Mouse (Mus musculus) neural tube, embryonic 13.5 days (tissue): ENCODE results near the gene Inpp5d. TPM values are rescaled to one million over a fixed set of nuclear protein-coding genes. Genes with fewer than 3 reads are reported as not detected.

Experiments
- ATAC-seq: fragments of 200-750 bp; cut with Nextera tagmentation; 2 replicates; pipeline ENCODE4 v1.8.0; 2017; ENCODE audit warnings: low read depth, mild to moderate bottlenecking, moderate TSS enrichment, moderate library complexity
- H3K27ac ChIP-seq: fragments of 300-500 bp; sonication (generic); replicated peaks from 2 replicates; pipeline ENCODE4 v1.5.1; 2015; ENCODE audit warnings: moderate library complexity, mild to moderate bottlenecking, inconsistent platforms
- H3K27me3 ChIP-seq: fragments of 300-500 bp; sonication (generic); 2 replicates; pipeline ENCODE4 v1.6.1; 2015; ENCODE audit warnings: mild to moderate bottlenecking, inconsistent platforms
- H3K36me3 ChIP-seq: fragments of 300-500 bp; sonication (generic); 2 replicates; pipeline ENCODE4 v1.6.1; 2015; ENCODE audit warnings: mild to moderate bottlenecking, inconsistent platforms
- H3K4me1 ChIP-seq: fragments of 300-500 bp; sonication (generic); replicated peaks from 2 replicates; pipeline ENCODE4 v1.6.1; 2015; ENCODE audit warnings: inconsistent platforms
- H3K4me2 ChIP-seq: fragments of 300-500 bp; sonication (generic); 2 replicates; pipeline ENCODE4 v1.6.1; 2015; ENCODE audit warnings: inconsistent platforms, mild to moderate bottlenecking, moderate library complexity
- H3K4me3 ChIP-seq: fragments of 300-500 bp; sonication (generic); 2 replicates; pipeline ENCODE4 v1.5.1; 2015; ENCODE audit warnings: mild to moderate bottlenecking, inconsistent platforms
- H3K9ac ChIP-seq: fragments of 300-500 bp; sonication (generic); 2 replicates; pipeline ENCODE4 v1.6.1; 2015; ENCODE audit warnings: moderate library complexity, mild to moderate bottlenecking, inconsistent platforms
- H3K9me3 ChIP-seq: fragments of 300-500 bp; sonication (generic); 2 replicates; pipeline ENCODE4 v1.6.1; 2016; ENCODE audit warnings: inconsistent platforms
- WGBS: fragments of 180-500 bp; shearing (Covaris S2); methylation state at CpG from one replicate; pipeline ENCODE4 v1.1.7; 2015; 5-methylcytosine and 5-hydroxymethylcytosine counted together
- polyA plus RNA-seq: library from polyadenylated mRNA; unstranded; fragments of >200 nt; fragmentation: Nextera tagmentation; extraction: Ambion mirVana; gene quantifications from 2 replicates; pipeline ENCODE4 v1.2.1, GENCODE M21; 2015

Gene Inpp5d
- polyA plus RNA-seq, 1 experiment from 2014 or later, result 3.6 TPM

DNA sequence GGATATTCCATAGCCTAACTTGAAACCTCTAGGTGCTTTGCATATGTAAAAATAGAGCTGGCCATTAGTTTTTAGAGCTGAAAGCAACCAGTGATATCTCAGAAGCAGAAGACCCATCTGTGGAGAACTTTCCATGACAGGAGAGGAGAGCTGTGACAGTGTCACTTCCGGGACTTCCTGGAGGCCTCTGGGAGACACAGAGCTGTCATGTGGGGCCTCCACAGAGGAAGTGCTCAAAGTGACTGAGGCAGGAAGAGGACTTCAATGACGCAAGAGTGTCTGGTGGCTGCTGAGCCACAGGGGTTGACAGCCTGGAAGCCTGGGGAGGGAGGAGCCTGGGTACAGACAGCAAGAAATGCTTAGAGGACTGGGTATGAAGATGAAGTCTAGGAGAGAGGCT, 6.2 kb downstream of the Inpp5d start:
- Histone ChIP-seq H3K27me3 (no peaks in the 10 kb centered on the region), H3K9ac (no peak overlapping the region), H3K4me1 (no peaks in the 10 kb centered on the region), H3K27ac (no peak overlapping the region), H3K36me3 (no peaks in the 10 kb centered on the region), H3K9me3 (no peaks in the 10 kb centered on the region), H3K4me3 (no peak overlapping the region), H3K4me2 (no peak overlapping the region)
- ATAC-seq, result no peak
- WGBS, result 58% methylated on average over 2 of the region's 2 CpGs

DNA sequence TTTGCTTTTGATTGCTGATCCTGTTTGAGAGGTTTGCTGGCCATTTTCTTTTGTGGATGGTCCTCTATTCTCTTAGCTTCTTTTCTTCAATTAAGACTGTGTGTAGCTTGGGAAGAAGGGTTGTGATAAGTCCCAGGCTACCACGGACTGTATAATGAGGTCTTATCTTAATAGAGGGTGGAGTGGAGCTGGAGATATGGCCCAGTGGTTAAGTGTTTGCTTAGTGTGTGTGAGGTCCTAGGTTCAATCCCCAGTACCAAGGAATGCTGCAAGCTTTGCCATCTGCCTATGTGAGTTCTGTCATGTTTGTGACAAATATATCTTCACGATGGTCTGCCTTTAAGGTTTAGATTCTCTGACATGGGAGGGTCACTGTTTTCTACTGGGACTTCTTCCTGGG, 8.0 kb downstream of the Inpp5d start:
- Histone ChIP-seq H3K9ac (no peak overlapping the region), H3K27me3 (no peaks in the 10 kb centered on the region), H3K36me3 (no peaks in the 10 kb centered on the region), H3K4me2 (no peak overlapping the region), H3K4me3 (no peak overlapping the region), H3K4me1 (no peaks in the 10 kb centered on the region), H3K27ac (no peak overlapping the region), H3K9me3 (no peaks in the 10 kb centered on the region)
- 70% methylated on average over 2 of the region's 2 CpGs for WGBS
- no peak for ATAC-seq

DNA sequence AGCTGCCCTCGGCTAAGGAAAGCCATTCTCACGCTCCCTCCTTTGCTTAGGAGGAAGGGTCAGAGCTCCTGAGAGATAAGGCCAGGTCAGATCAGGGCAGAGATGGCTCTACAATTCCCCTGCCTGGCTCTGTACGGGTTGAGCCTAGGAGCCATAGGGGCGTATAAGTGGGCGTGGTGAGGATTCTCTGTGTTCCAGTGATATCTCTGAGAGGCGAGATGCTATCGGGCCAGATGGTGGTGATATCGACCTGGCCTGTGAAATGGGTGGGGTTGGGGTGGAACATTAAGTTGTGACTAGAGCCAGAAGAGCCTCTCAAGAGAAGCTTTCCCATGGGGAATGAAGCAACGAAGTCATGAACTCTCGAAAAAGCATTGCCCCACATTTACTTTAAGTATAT, 11.5 kb downstream of the Inpp5d start:
- ATAC-seq, result no peak
- Histone ChIP-seq H3K9me3 (no peaks in the 10 kb centered on the region), H3K36me3 (no peaks in the 10 kb centered on the region), H3K4me3 (no peak overlapping the region), H3K4me1 (no peaks in the 10 kb centered on the region), H3K27me3 (no peaks in the 10 kb centered on the region), H3K4me2 (no peak overlapping the region), H3K9ac (no peak overlapping the region), H3K27ac (no peak overlapping the region)
- WGBS, result 86% methylated on average over 10 of the region's 10 CpGs

DNA sequence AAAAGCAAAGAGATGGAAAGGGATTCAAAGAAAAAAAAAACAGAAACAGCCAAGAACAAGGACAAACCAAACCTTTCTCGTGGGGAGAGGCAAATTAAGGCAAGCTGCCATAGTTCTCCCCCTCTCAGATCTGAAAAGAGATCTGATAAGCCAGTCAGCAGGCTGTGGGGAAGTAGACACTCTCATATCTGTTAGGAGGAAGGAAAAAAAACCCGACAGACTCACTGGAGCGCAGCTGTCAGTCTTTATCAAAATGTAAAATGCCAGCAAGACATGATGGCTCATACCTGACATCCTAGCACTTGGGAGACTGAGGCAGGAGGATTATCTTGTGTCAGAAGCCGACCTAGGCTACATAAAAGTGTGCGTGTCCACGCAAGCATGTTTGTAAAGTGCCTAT, 12.1 kb downstream of the Inpp5d start:
- ATAC-seq, result no peak
- Histone ChIP-seq H3K4me2 (no peak overlapping the region), H3K4me3 (no peak overlapping the region), H3K4me1 (no peaks in the 10 kb centered on the region), H3K36me3 (no peaks in the 10 kb centered on the region), H3K9me3 (no peaks in the 10 kb centered on the region), H3K27ac (no peak overlapping the region), H3K27me3 (no peaks in the 10 kb centered on the region), H3K9ac (no peak overlapping the region)
- WGBS, result 82% methylated on average over 6 of the region's 6 CpGs

DNA sequence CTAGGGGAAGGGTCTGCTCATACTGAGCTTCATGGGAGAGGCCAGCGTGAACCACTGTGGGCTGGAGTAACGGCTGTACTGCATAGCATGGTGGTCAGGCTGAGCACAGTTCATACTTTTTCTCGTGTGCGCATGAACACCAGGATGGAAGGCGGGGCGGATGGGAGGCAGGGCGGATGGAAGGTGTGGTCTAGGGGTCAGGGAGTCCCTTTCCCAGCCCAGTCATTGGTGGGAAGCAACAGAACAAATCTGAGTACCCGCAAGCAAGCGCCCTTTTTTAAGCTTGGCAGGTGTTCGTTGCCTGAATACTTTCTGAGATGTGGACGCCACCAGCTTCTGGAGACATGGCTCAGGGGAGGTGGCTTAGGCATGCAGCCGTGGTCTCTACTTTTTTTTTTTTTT, 16.6 kb downstream of the Inpp5d start:
- Histone ChIP-seq H3K9ac (no peak overlapping the region), H3K4me1 (no peaks in the 10 kb centered on the region)
- WGBS, result 91% methylated on average over 12 of the region's 12 CpGs

DNA sequence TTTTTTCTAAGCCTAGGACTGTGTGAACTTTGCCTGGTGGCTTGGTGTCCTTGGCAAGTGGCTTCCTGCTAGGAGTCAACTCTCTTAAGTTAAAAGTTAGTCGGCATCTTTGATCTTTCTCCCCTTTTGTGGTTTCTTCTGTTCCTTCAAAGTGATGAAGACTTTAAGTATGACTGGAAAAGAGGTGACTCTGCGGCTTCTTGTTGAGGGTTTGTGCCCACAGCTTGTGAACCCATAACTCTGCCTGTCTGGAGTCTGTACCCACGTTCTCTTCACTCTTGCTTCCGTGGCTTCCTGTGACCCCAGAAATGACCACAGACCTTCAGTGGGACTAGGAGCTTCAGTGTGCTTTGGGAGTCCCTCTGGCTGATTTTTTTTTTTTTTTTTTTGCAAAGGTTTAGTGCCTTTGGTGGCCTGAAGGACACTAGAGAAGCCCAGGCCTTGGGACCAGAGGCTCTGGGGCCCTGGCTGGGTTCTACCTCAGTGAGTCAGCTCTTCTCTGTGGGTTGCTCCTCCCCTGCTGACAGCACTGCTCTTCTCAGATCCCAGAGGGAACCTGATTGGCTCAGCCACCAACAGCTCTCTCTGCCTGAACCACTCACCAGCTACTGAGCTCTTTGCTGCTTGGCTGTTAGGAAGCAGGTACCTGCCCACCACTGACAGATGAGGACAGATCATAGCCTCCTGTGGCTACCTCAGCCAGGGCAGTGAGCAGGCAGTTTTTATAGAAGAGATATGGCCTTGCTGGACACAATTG, 17.2 kb downstream of the Inpp5d start:
- no peaks in the 10 kb centered on the region for H3K9me3 ChIP-seq
- H3K4me1 ChIP-seq, result no peaks in the 10 kb centered on the region
- no peak for ATAC-seq
- H3K4me3 ChIP-seq, result no peak overlapping the region
- no peak overlapping the region for H3K4me2 ChIP-seq
- H3K27ac ChIP-seq, result no peak overlapping the region
- H3K36me3 ChIP-seq, result no peaks in the 10 kb centered on the region
- WGBS, result 85% methylated on average over 4 of the region's 4 CpGs
- no peaks in the 10 kb centered on the region for H3K27me3 ChIP-seq
- H3K9ac ChIP-seq, result no peak overlapping the region

More for the DNA sequence above, 16.6 kb downstream of the Inpp5d start:
- no peaks in the 10 kb centered on the region for H3K27me3 ChIP-seq
- ATAC-seq, result no peak
- no peaks in the 10 kb centered on the region for H3K9me3 ChIP-seq
- no peak overlapping the region for H3K4me3 ChIP-seq
- H3K36me3 ChIP-seq, result no peaks in the 10 kb centered on the region
- H3K4me2 ChIP-seq, result no peak overlapping the region
- no peak overlapping the region for H3K27ac ChIP-seq

DNA sequence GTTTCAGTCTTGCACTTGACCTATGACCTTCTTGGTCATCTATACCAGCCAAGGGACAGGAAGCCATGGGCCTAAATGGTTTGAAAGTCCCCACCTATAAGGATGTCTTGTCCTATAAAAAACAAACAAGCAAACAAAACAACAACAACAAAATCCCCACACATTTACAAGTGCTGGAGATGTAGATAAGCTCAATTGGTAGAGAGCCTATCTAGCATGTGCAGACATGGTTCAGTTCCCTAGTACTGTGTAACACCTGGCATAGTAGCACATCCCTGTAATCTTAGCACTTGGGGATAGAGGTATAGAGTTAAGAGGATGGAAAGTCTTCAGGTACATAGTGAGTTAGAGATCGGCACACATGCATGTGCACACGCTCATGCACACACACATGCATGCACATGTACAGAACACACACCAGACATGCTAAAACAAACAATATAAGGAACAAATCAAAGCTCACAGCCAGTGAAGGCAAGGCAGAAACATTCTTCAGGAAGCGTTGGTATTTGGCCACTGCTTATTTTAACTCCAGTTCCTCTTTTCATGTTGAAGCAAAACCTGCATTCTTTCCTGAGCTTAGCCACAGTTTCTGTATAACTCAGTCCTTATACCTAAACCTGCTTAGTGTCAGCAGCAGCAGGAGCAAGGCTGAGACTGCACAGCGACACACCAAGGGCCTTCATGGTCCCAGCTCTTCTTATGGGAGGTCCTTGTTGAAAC, 17.9 kb downstream of the Inpp5d start:
- Histone ChIP-seq H3K36me3 (no peaks in the 10 kb centered on the region), H3K4me2 (no peak overlapping the region), H3K9ac (no peak overlapping the region), H3K27me3 (no peaks in the 10 kb centered on the region), H3K9me3 (no peaks in the 10 kb centered on the region), H3K27ac (no peak overlapping the region), H3K4me3 (no peak overlapping the region), H3K4me1 (no peaks in the 10 kb centered on the region)
- no peak for ATAC-seq
- 87% methylated on average over 4 of the region's 4 CpGs for WGBS

DNA sequence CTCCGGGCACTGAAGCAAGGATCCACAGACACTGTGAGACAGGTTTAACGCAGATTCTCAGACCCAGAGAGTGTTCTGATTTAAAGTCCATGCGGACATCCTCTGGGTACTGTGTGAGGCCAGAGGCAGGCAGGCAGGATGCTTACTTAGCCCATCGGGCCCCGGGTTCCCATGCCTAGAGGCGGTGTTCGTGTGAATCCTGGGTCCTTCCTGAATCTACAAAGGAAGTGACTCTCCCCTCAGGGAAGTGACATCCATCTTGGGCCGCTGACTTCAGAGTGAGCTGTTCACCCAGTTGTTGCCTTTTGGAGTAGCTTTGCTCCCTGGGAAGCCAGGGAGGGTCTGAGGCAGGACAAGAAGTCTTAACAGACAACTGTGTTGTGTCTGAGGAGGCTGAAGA, 19.6 kb downstream of the Inpp5d start:
- H3K27me3 ChIP-seq, result no peaks in the 10 kb centered on the region
- WGBS, result 86% methylated on average over 8 of the region's 8 CpGs
- ATAC-seq, result no peak
- no peaks in the 10 kb centered on the region for H3K36me3 ChIP-seq
- H3K9ac ChIP-seq, result no peak overlapping the region
- no peak overlapping the region for H3K4me2 ChIP-seq
- no peaks in the 10 kb centered on the region for H3K4me1 ChIP-seq
- H3K9me3 ChIP-seq, result no peaks in the 10 kb centered on the region
- no peak overlapping the region for H3K4me3 ChIP-seq
- peak overlapping the region; percentile 52 for H3K27ac ChIP-seq

DNA sequence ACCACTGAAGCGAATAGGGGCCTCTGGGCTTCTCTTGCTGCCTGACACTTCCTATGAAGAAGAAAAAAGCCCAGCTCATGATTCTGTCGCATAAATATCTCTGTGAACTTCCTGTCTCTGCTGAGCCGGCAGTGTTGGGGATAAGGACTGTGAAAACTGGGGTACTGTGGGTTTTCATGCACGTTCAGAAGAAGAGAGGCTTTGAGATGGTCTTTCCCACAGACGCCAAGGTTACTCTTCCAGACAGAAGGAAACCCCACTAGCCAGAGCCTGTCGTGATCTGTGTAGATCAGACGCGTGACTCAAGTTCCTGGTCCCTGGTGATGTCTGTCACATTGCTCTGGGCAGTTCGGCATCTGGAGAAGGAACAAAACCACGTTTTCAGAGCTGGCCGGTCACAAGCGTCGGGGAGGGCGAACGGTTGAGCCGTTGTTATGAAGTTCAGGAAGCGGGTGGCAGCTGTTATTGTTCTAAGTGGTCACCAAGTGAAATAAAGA, 20.1 kb downstream of the Inpp5d start:
- Histone ChIP-seq H3K9ac (no peak overlapping the region), H3K9me3 (no peaks in the 10 kb centered on the region), H3K27me3 (no peaks in the 10 kb centered on the region), H3K4me3 (no peak overlapping the region), H3K27ac (peak overlapping the region; percentile 52), H3K4me1 (no peaks in the 10 kb centered on the region), H3K4me2 (no peak overlapping the region), H3K36me3 (no peaks in the 10 kb centered on the region)
- WGBS, result 76% methylated on average over 17 of the region's 17 CpGs
- no peak for ATAC-seq

DNA sequence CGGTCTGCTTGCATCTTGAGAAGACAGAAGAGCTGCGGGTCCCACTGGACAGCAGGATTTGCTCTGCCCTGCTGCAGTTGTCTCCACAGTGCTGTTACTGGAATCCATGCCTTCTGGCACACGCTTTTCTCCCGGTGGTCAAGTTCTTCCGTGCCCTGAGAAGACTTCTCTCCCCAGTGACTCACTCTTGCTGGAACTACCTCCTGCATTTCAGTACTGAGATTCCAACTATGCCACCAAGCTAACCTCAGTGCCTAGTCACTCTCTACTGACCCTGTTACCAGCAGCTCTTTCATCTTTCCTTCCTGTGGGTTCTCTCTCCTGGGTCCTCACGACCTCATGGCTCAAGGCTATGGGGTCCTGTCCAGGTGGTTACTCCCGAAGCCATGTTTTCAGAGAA, 22.9 kb downstream of the Inpp5d start:
- Histone ChIP-seq H3K4me2 (no peak overlapping the region), H3K36me3 (no peaks in the 10 kb centered on the region), H3K9me3 (no peaks in the 10 kb centered on the region), H3K27me3 (no peaks in the 10 kb centered on the region), H3K27ac (no peak overlapping the region), H3K4me3 (no peak overlapping the region), H3K9ac (no peak overlapping the region), H3K4me1 (no peaks in the 10 kb centered on the region)
- 82% methylated on average over 7 of the region's 7 CpGs for WGBS
- ATAC-seq, result no peak

DNA sequence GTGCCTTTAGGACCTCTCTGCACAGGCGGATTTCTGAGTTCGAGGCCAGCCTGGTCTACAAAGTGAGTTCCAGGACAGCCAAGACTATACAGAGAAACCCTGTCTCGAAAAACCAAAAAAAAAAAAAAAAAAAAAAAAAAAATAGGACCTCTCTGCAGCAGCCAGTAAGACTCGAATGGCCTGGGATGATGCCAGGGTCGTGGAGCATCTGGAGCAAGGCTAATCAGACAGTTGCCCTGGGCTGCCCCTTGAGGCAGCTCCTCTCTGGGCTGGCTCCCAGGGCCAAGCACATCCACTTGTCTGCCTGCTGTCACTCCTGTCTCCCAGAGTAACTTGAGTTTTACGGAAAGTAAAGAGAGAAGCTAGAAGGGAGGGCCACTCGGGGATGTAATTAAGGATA, 24.9 kb downstream of the Inpp5d start:
- WGBS, result 72% methylated on average over 7 of the region's 7 CpGs
- Histone ChIP-seq H3K27me3 (no peaks in the 10 kb centered on the region), H3K9ac (no peak overlapping the region), H3K36me3 (no peaks in the 10 kb centered on the region), H3K4me3 (no peak overlapping the region), H3K27ac (no peak overlapping the region), H3K4me1 (no peaks in the 10 kb centered on the region), H3K9me3 (no peaks in the 10 kb centered on the region), H3K4me2 (no peak overlapping the region)
- ATAC-seq, result no peak

DNA sequence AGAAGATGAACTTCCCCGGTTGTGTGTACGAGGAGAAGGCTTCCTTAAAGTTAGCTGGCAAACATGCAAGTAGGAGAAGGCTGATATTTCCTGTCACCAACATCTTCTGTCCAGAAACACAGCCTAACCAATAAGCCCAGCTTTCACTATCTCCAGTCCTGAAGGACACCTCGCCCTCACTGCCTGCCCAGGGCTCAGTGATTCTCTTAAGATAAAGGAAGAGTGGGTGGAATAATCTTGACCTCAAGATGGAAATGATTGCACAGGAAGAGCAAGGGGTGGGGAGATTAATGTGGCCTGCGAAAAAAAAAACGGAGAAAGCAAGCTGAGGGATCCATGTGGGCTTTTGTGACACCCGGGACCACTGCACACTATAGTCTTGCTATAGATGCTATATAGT, 25.6 kb downstream of the Inpp5d start:
- 87% methylated on average over 6 of the region's 6 CpGs for WGBS
- no peak overlapping the region for H3K9ac ChIP-seq
- H3K27ac ChIP-seq, result no peak overlapping the region
- H3K4me3 ChIP-seq, result no peak overlapping the region
- H3K9me3 ChIP-seq, result no peaks in the 10 kb centered on the region
- no peaks in the 10 kb centered on the region for H3K36me3 ChIP-seq
- no peaks in the 10 kb centered on the region for H3K4me1 ChIP-seq
- no peak for ATAC-seq
- H3K27me3 ChIP-seq, result no peaks in the 10 kb centered on the region
- no peak overlapping the region for H3K4me2 ChIP-seq
